Mouse (Mus musculus) kidney, adult 2 months (tissue): ENCODE results near the gene Snx9.

ENCODE experiments used
- CTCF ChIP-seq: fragments of 200-500 bp; conservative IDR thresholded peaks from 2 replicates; pipeline ENCODE4 v1.5.1; 2011; ENCODE audit warnings: low read depth, mild to moderate bottlenecking, control low read depth, low read length, moderate library complexity, mixed read lengths; ENCODE audit not compliant: insufficient read depth, insufficient read length
- POLR2A ChIP-seq: fragments of 200-500 bp; IDR thresholded peaks from one replicate; pipeline ENCODE4 v1.6.1; 2011; ENCODE audit warnings: low read depth, low read length, control low read depth

DNA sequence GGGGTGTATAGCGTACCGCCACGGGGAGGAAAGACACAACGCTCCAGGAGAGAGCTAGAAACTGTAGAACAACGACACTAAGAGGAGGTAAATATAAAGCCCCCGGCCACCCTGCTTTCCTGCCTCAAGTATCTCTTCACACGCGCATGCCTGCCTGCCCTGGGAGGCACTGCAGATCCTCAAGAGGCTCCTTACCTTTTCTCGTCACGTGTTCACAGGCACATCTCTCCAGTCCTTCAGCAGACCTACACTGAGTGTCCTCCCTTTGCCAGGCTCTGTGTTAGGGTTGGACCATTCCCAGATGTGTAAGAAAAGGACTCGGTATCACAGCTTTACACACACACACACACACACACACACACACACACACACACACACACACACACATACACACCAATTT, 18.1 kb upstream of the Snx9 start:
- TF ChIP-seq CTCF = no peak
- no peak for TF ChIP-seq POLR2A
